Mouse (Mus musculus) forebrain, embryonic 12.5 days (tissue): ENCODE measurements around the gene Pgrmc2. TPM values are rescaled to one million over a fixed set of nuclear protein-coding genes. Genes with fewer than 3 reads are reported as not detected.

Experiments
- ATAC-seq: fragments of 200-750 bp; cut with Nextera tagmentation; 2 replicates; pipeline ENCODE4 v1.8.0; 2017; ENCODE audit warnings: moderate TSS enrichment; ENCODE audit not compliant: low FRiP score
- H3K27ac ChIP-seq: fragments of 300-500 bp; sonication (generic); 2 replicates; pipeline ENCODE4 v1.5.1; 2016; ENCODE audit warnings: mild to moderate bottlenecking
- H3K27me3 ChIP-seq: fragments of 300-500 bp; sonication (generic); 2 replicates; pipeline ENCODE4 v1.6.1; 2016; ENCODE audit warnings: mild to moderate bottlenecking
- H3K36me3 ChIP-seq: fragments of 300-500 bp; sonication (generic); replicated peaks from 2 replicates; pipeline ENCODE4 v1.6.1; 2016; ENCODE audit warnings: mild to moderate bottlenecking
- H3K4me1 ChIP-seq: fragments of 300-500 bp; sonication (generic); 2 replicates; pipeline ENCODE4 v1.6.1; 2016
- H3K4me2 ChIP-seq: fragments of 300-500 bp; sonication (generic); 2 replicates; pipeline ENCODE4 v1.6.1; 2016; ENCODE audit warnings: mild to moderate bottlenecking, moderate library complexity
- H3K4me3 ChIP-seq: fragments of 300-500 bp; sonication (generic); replicated peaks from 2 replicates; pipeline ENCODE4 v1.5.1; 2016; ENCODE audit warnings: mild to moderate bottlenecking
- H3K9ac ChIP-seq: fragments of 300-500 bp; sonication (generic); 2 replicates; pipeline ENCODE4 v1.6.1; 2016; ENCODE audit warnings: mild to moderate bottlenecking
- H3K9me3 ChIP-seq: fragments of 300-500 bp; sonication (generic); 2 replicates; pipeline ENCODE4 v1.6.1; 2016
- WGBS: fragments of 180-500 bp; shearing (Covaris S2); methylation state at CpG from one replicate; pipeline ENCODE4 v1.1.7; 2016; 5-methylcytosine and 5-hydroxymethylcytosine counted together
- polyA plus RNA-seq: library from polyadenylated mRNA; unstranded; fragments of >200 nt; fragmentation: Nextera tagmentation; extraction: Ambion mirVana; gene quantifications from 2 replicates; pipeline ENCODE4 v1.2.1, GENCODE M21; 2016

The Pgrmc2 gene
- polyA plus RNA-seq = 36.9 and 37.0 TPM in 2 replicates

DNA sequence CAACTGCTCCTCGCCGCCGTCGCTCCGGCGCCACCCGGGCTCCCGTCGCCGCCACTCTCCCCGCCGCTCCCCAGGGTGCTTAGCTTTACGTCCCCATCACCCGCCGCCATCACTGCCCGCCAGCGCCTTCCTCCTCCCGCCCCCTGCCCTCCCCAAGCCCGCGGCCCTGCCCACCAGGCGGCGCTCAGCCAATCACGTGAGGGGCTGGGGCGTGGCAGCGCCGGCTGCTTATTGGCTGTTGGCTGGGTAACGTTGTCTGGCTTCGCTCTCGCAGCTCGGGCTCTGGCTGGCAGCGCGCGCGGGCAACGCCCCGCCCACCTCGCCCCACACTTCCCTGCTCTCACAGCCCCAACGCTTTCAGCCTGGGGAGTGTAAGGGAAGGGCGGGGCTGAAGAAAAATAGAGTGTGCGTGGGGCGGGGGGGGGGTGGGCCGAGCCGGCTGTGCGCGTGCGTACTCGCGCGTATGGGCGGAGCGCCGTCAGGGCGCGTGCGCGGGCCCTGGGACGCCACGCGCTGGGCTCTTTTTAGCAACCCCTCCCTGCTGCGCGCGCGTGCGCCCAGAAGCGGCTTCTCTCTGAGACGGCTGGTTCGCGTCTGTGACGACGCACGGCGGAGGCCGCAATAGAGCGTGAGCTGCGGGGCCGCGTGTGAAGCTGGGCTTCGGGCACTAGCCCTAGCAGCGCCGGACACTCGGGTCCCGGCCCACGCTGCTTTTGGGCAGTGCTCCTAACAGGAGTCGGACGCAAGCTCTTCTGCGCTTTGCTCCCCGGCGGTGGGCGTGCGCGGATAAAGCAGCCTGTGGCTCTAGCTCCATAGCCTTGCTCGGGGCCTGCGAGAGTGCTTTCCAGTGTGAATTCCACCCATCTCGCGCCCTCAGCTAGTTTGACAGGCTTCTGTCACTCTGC is at the start of gene Pgrmc2:
Gene Pgrmc2 (minus strand): TSS at position 162 of the 905 bp plus-strand sequence.
- Histone ChIP-seq H3K27me3 (no peaks in the 10 kb centered on the region), H3K9ac (peak within 1 kb of the TSS; percentile 86), H3K27ac (peak within 1 kb of the TSS; percentile 92), H3K36me3 (no peaks in the 10 kb centered on the region), H3K4me3 (peak within 1 kb of the TSS; percentile 94), H3K9me3 (no peaks in the 10 kb centered on the region), H3K4me1 (peaks cover 22% of the 10 kb centered on the region), H3K4me2 (peak within 1 kb of the TSS; percentile 76)
- under 1% methylated on average over 91 of the region's 95 CpGs for WGBS
- ATAC-seq = peak; percentile 98

DNA sequence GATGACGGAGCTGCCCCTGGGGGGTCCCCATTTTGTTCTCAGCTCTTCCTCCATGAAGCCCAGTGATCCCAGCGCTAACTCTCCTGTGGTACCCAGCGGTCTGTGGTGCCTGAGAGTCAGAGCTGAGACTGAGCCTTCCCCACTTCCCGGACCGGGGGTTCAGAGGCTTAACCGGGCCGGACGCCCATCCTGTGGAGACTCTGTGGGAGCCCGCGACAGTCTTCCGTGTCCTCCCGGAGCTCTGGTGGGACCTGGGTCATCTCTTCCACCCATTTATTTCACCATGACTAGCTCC is 41.1 kb upstream of the Pgrmc2 start:
- 17% methylated on average over 12 of the region's 12 CpGs for WGBS
- Histone ChIP-seq H3K36me3 (no peaks in the 10 kb centered on the region), H3K4me2 (peak overlapping the region; percentile 34), H3K9ac (no peak overlapping the region), H3K9me3 (no peaks in the 10 kb centered on the region), H3K4me1 (peaks cover 13% of the 10 kb centered on the region), H3K27me3 (0 out of 2 replicates have a peak, but pooled peaks cover 4% of the 10 kb centered on the region), H3K4me3 (0 out of 2 replicates have a peak overlapping the region, but pooled peaks have one; percentile 2), H3K27ac (no peak overlapping the region)
- ATAC-seq = no peak

DNA sequence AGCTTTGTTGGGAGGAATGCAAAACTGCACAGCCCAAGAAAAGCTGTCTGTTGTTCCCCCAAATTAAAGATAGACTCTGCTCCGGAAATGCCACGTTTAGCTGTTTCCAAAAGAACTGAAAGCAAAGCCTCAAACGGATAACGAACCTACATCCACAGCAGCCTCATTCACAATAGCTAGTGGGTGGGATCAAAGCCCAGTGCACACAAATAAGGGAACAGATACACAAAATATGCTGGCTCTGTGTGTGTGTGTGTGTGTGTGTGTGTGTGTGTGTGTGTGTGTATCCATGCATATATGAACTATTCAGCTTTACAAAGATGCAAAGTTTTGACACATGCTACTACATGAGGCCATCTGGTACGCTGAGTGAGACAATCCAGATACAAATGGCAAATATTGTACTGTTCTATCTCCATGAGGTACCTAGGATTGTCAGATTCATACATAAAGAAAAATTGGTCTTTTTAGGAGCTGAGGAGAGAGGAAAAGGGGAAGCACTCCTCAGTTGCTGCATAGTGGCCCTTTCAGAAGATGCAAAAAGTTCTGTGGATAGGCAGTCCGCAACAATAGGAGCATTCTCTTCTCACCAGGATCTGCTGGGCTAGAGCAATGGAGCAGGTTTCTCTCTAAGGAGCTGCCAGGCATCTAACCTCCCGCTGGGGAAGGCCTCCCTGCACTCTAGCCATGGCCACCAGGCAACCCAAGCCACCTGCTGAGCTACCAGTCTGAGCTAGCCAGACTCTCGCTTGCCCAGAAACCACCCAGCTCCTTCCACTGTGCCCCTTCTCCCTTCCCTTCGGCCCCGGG is 40.5 kb upstream of the Pgrmc2 start:
- Histone ChIP-seq H3K4me1 (peaks cover 13% of the 10 kb centered on the region), H3K9me3 (no peaks in the 10 kb centered on the region), H3K4me3 (no peak overlapping the region), H3K27ac (no peak overlapping the region), H3K4me2 (peak overlapping the region; percentile 34), H3K9ac (no peak overlapping the region), H3K27me3 (0 out of 2 replicates have a peak, but pooled peaks cover 4% of the 10 kb centered on the region), H3K36me3 (no peaks in the 10 kb centered on the region)
- WGBS = 14% methylated on average over 10 of the region's 10 CpGs
- ATAC-seq = 0 out of 2 replicates have a peak, but pooled peaks have one; percentile 41

DNA sequence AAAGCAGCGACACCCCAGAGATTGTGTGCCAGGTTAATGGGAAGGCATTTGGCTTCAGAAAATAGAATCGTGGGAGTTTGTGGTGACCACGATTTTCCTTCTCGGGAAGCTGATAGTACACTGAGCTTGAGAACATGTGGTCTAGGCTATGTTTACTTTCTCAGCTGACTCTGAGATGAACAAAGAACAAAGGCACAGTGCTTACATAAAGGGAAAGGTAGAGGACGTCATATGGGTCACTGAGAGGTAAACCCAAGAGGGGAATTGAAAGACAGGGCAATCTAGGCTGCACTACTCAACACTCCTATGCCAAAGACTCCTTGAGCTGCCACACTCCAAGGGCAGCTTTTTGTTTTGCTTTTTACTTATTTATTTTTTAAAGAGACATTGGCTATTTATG is 35.3 kb upstream of the Pgrmc2 start:
- Histone ChIP-seq H3K36me3 (no peaks in the 10 kb centered on the region), H3K9me3 (no peaks in the 10 kb centered on the region), H3K4me3 (no peak overlapping the region), H3K9ac (no peak overlapping the region), H3K4me2 (no peak overlapping the region), H3K27me3 (no peaks in the 10 kb centered on the region), H3K4me1 (0 out of 2 replicates have a peak, but pooled peaks cover 2% of the 10 kb centered on the region), H3K27ac (no peak overlapping the region)
- ATAC-seq = no peak
- 85% methylated on average over 5 of the region's 5 CpGs for WGBS

DNA sequence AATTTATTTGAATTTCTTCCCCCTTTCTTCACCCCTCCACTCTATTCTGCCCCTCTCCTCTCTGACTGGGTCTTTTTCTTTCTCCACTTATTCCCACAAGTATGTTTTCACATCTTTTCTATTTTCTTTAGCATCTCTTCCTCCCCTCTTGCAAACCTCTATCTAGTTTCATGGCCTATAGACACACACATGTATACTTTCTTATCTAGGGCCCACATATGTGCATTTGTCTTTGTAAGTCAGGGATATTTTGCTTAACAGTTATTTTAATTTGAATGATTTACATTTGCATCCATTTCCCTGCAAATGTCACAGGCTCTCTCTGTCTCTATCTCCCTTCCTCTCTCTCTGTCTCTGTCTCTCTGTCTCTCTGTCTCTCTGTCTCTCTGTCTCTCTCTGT is 34.6 kb upstream of the Pgrmc2 start:
- no peaks in the 10 kb centered on the region for H3K36me3 ChIP-seq
- no peak overlapping the region for H3K27ac ChIP-seq
- no peaks in the 10 kb centered on the region for H3K4me1 ChIP-seq
- H3K9ac ChIP-seq = no peak overlapping the region
- no peaks in the 10 kb centered on the region for H3K27me3 ChIP-seq
- H3K9me3 ChIP-seq = no peaks in the 10 kb centered on the region
- no peak overlapping the region for H3K4me3 ChIP-seq
- no peak for ATAC-seq
- H3K4me2 ChIP-seq = no peak overlapping the region

DNA sequence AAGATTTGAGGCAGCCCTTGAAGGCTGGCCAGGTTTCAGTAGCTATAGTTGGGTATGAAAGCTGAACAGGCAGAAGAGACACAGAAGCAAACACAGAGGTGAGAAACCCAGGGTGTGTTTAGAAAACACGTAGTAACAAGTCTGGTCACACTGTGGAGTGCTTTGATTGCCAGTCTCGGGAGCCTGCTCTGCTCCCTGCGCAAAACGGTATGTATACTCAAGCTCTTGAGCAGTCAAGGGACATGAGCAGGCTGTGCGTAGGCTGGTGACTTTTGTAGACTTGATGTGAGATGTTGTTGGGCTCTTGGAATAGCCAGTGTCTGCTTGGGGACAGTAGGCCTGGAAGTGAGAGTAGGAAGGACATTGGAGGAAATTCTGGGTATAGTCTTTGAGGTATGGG is 30.3 kb upstream of the Pgrmc2 start:
- Histone ChIP-seq H3K4me3 (no peak overlapping the region), H3K4me1 (0 out of 2 replicates have a peak, but pooled peaks cover under 1% of the 10 kb centered on the region), H3K9me3 (no peaks in the 10 kb centered on the region), H3K27me3 (no peaks in the 10 kb centered on the region), H3K9ac (no peak overlapping the region), H3K27ac (no peak overlapping the region), H3K4me2 (no peak overlapping the region), H3K36me3 (no peaks in the 10 kb centered on the region)
- WGBS = 90% methylated on average over 5 of the region's 5 CpGs
- ATAC-seq = no peak

DNA sequence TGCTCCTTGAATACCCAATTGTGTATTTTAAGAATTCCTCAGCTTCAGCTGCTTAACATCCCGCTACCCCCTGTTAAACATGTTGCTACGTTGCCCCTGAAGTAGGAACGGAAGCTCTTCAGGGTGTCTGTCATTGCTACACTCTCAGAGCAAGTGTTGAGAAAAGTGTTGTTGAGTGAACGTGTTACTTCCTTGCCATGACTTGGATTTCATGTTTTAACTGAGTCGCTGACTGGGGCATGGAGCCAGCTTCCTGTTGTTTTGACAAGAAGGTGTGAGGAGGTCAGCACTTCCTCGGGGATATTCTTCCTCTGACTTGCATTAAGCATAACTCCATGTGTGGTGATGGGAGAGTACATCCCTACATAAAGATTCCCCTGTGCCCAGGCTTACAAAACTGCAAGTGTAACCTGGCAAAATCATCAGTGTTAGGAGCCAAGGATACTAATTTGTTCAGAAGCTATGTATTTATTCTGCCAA is 25.5 kb upstream of the Pgrmc2 start:
- no peak overlapping the region for H3K27ac ChIP-seq
- H3K4me1 ChIP-seq = 0 out of 2 replicates have a peak, but pooled peaks cover 4% of the 10 kb centered on the region
- H3K36me3 ChIP-seq = no peaks in the 10 kb centered on the region
- no peaks in the 10 kb centered on the region for H3K27me3 ChIP-seq
- no peak overlapping the region for H3K4me3 ChIP-seq
- ATAC-seq = no peak
- no peak overlapping the region for H3K9ac ChIP-seq
- H3K9me3 ChIP-seq = no peaks in the 10 kb centered on the region
- WGBS = 70% methylated on average over 6 of the region's 6 CpGs
- H3K4me2 ChIP-seq = no peak overlapping the region

DNA sequence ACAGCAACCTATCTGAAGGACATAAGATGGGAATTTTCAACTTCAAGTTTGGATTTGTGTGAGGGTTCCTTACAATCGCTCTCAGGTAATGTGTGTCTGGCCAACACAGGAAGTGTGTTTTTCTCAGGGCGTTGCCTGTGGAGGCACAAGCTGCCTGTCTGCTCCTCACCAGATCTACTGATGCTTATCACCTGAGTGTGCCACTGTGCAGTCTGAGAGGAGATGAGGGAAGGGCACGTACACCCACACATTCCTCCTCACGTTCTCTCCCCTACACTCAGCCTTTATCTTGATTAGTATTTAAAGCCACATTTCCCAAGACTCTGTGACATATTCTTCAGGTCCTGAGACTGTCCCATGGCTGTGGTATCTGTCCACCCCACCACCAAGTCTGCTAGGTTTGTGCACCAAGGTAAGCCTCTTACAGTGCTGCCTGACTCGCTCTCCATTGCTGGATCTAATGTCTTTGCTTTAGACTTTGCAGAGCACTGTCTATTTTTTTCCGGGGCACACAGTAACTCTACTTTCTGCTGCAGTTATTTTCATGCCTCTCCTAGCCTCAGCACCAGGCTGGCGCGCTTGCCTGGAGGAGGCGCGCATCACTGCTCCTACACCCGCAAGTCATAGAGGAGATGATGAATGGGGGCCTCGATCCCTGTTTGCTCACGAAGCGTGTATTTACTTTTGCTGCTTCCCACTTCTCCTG is 24.9 kb upstream of the Pgrmc2 start:
- Histone ChIP-seq H3K36me3 (no peaks in the 10 kb centered on the region), H3K4me1 (0 out of 2 replicates have a peak, but pooled peaks cover 4% of the 10 kb centered on the region), H3K4me3 (no peak overlapping the region), H3K27ac (no peak overlapping the region), H3K9me3 (no peaks in the 10 kb centered on the region), H3K4me2 (no peak overlapping the region), H3K27me3 (no peaks in the 10 kb centered on the region), H3K9ac (no peak overlapping the region)
- no peak for ATAC-seq
- 77% methylated on average over 14 of the region's 14 CpGs for WGBS

DNA sequence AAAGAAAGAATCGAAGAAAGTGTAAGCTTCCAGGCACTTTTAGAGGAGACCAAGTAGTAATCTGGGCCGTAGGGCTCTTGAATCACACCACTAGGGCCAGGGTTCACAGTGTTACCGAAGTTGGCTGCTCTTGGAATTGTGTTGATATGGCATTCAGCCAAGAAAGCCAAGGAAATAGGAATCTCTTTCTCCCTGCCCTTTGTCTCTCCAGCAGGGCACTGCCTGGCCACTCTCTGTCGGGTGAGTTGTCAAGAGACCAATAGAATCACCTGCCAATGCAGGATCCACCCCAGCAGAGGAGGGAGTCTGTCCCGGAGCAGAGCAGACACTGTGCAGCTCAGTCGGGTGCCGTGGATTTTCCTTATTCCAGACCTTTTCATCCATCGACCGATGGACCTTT is 19.1 kb upstream of the Pgrmc2 start:
- H3K36me3 ChIP-seq = no peaks in the 10 kb centered on the region
- H3K4me3 ChIP-seq = no peak overlapping the region
- no peak overlapping the region for H3K27ac ChIP-seq
- WGBS = 89% methylated on average over 9 of the region's 9 CpGs
- H3K4me2 ChIP-seq = no peak overlapping the region
- no peak for ATAC-seq
- no peaks in the 10 kb centered on the region for H3K4me1 ChIP-seq
- H3K9me3 ChIP-seq = no peaks in the 10 kb centered on the region
- no peaks in the 10 kb centered on the region for H3K27me3 ChIP-seq
- no peak overlapping the region for H3K9ac ChIP-seq

DNA sequence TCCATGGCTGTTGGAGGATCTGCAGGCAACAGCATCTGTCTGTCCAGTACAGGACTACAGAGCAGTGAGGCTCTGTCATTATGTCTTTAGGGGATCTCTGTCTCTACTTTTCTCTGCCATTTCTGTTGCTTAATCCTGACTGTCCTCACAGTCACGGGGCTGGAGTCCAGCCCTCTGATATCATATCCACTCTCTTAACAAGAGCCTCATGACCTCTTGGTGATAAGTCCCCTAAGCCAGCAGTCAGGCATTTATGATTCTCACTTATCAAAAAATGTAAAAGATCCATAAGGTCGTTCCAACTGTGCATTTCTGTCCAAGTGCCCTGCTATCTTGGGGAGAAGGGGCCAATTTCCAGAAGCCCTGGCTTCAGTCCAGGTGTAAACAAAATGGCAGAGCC is 17.3 kb upstream of the Pgrmc2 start:
- 75% methylated on average over 2 of the region's 2 CpGs for WGBS
- Histone ChIP-seq H3K36me3 (no peaks in the 10 kb centered on the region), H3K4me3 (no peak overlapping the region), H3K27ac (no peak overlapping the region), H3K9ac (no peak overlapping the region), H3K9me3 (no peaks in the 10 kb centered on the region), H3K4me1 (no peaks in the 10 kb centered on the region), H3K27me3 (no peaks in the 10 kb centered on the region), H3K4me2 (no peak overlapping the region)
- no peak for ATAC-seq

DNA sequence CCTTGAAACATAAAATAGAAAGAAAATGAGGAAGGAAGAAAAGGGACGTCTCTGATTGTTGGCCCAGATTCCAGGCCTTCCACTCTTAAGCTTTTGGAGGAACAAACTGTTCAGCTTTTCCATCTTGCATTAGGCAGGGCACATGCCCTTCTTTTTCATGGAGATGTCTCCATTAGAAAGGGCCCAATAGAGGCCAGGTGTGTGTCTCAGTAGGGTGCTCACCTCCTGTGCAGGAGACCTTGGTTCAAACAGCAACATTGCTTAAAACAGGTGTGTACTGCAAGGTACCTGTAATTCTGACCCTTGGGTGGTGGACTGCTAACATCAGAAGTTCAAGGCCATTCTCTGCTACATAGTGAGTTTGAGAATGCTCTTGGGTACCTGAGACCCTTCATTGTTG is 16.8 kb upstream of the Pgrmc2 start:
- H3K27me3 ChIP-seq = no peaks in the 10 kb centered on the region
- H3K9ac ChIP-seq = no peak overlapping the region
- WGBS = 75% methylated on average over 1 of the region's 1 CpGs
- no peaks in the 10 kb centered on the region for H3K36me3 ChIP-seq
- no peak overlapping the region for H3K27ac ChIP-seq
- H3K9me3 ChIP-seq = no peaks in the 10 kb centered on the region
- H3K4me2 ChIP-seq = no peak overlapping the region
- H3K4me3 ChIP-seq = no peak overlapping the region
- H3K4me1 ChIP-seq = no peaks in the 10 kb centered on the region
- no peak for ATAC-seq

DNA sequence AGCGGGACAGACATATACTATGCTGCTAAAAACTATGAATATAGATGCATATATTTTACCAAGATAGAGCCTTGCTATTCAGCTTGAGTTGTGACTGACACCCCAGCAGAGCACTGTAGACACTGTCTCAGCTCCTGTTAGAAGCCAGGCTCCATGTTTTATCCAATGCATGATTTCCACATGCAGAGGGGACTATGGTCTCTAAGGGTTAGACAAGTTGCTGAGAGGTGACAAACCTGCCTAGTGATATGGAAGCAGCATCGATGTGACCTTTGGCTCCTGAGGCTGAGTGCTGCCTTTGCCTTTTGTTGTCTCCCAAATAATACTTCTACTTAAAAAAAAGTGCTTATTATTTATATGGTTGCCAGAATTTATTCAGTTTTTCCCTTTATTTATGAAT is 10.4 kb upstream of the Pgrmc2 start:
- Histone ChIP-seq H3K27me3 (no peaks in the 10 kb centered on the region), H3K9ac (no peak overlapping the region), H3K4me2 (no peak overlapping the region), H3K9me3 (no peaks in the 10 kb centered on the region), H3K4me3 (no peak overlapping the region), H3K27ac (no peak overlapping the region), H3K36me3 (no peaks in the 10 kb centered on the region), H3K4me1 (no peaks in the 10 kb centered on the region)
- WGBS = 95% methylated on average over 2 of the region's 2 CpGs
- no peak for ATAC-seq
